In the genomic region with DNA sequence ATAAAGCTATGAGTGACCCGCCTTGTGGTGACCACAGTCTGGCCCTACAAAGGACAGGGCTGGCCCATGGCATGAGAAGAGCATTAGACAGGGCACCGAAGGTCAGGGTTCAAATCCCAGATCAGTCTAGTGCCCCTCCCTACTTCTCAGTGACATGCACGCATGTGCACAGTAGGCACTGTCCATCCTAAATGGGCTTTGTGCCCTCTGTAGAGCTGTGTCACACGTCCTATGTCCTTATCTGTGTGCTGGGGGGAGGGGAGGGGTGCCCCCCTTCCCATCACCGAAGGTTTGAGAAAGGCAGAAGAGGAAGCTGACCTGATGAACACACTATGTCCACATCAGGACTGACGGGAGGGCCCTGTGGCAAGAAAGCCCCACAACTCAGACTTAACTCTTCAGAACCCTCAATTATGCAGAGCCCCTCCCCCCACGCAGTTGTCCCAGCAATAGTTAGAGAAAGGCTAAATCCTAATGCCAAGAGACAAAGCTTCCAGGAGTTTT, we compare ENCODE assay signal across 14 mouse cellular contexts. TPM values are rescaled to one million over a fixed set of nuclear protein-coding genes. Genes with fewer than 3 reads are reported as not detected.
DNase-seq lines count a peak whose midpoint lies in the region; ATAC-seq and TF ChIP-seq lines count a peak whose summit lies in the region.
"Had no signal": no experiment of that assay in that cellular context is flagged by ENCODE, and none has a peak within 500 bp of the region (broad histone marks: within the 10 kb centered on the region; RNA-seq: fewer than 3 reads in every experiment).

No protein-coding gene starts in this region.

- no peaks in the 10 kb centered on the region for H3K9me3 ChIP-seq in neural tube, embryonic 13.5 days
- H3K9me3 ChIP-seq in neural tube, embryonic 15.5 days (replicated peaks): no peaks in the 10 kb centered on the region
- H3K9me3 ChIP-seq in limb, embryonic 12.5 days: no peaks in the 10 kb centered on the region
- no peaks in the 10 kb centered on the region for H3K9me3 ChIP-seq in hindbrain, embryonic 12.5 days (replicated peaks)

- peak overlapping the region; percentile 20; the same call in 1 of the 2 replicates for H3K4me3 ChIP-seq in kidney, adult 2 months (ENCODE audit: insufficient read depth, low read depth, low read length)
- no peak overlapping the region for H3K4me3 ChIP-seq in neural tube, embryonic 13.5 days
- H3K4me3 ChIP-seq in neural tube, embryonic 15.5 days (replicated peaks): no peak overlapping the region
- 0 out of 2 replicates have a peak overlapping the region, but pooled peaks have one; percentile 1 for H3K4me3 ChIP-seq in limb, embryonic 12.5 days (replicated peaks)
- H3K4me3 ChIP-seq in hindbrain, embryonic 12.5 days: no peak overlapping the region
- H3K4me3 ChIP-seq: left cerebral cortex, adult 2 months had no signal

- TF ChIP-seq POLR2A in kidney, adult 2 months (IDR thresholded peaks at IDR 0.05; ENCODE audit: low read depth, low read length): no peak

- ATAC-seq in neural tube, embryonic 13.5 days (ENCODE audit: low read depth): no peak
- no peak for ATAC-seq in neural tube, embryonic 15.5 days (ENCODE audit: low FRiP score)
- no peak for ATAC-seq in limb, embryonic 12.5 days (ENCODE audit: insufficient number of reproducible peaks, insufficient read depth, low FRiP score, low TSS enrichment, low read depth)
- no peak for ATAC-seq in hindbrain, embryonic 12.5 days (ENCODE audit: low FRiP score)

- no peaks in the 10 kb centered on the region for H3K27me3 ChIP-seq in kidney, adult 2 months (replicated peaks; ENCODE audit: control insufficient read depth, insufficient read depth, low read length)
- peaks cover 23% of the 10 kb centered on the region for H3K27me3 ChIP-seq in neural tube, embryonic 13.5 days
- peaks cover 4% of the 10 kb centered on the region; the same call in 1 of the 2 replicates for H3K27me3 ChIP-seq in neural tube, embryonic 15.5 days (replicated peaks)
- peaks cover 6% of the 10 kb centered on the region; the same call in 1 of the 2 replicates for H3K27me3 ChIP-seq in limb, embryonic 12.5 days
- H3K27me3 ChIP-seq in hindbrain, embryonic 12.5 days: peaks cover 17% of the 10 kb centered on the region

- H3K4me1 ChIP-seq in kidney, adult 2 months (ENCODE audit: control insufficient read depth, insufficient read depth, low read length): peaks cover 4% of the 10 kb centered on the region
- H3K4me1 ChIP-seq in neural tube, embryonic 13.5 days (replicated peaks): peaks cover 21% of the 10 kb centered on the region; the same call in 1 of the 2 replicates
- peaks cover 17% of the 10 kb centered on the region for H3K4me1 ChIP-seq in neural tube, embryonic 15.5 days
- H3K4me1 ChIP-seq in limb, embryonic 12.5 days (replicated peaks): peaks cover 48% of the 10 kb centered on the region
- peaks cover 24% of the 10 kb centered on the region for H3K4me1 ChIP-seq in hindbrain, embryonic 12.5 days

- H3K4me2 ChIP-seq in neural tube, embryonic 13.5 days: 0 out of 2 replicates have a peak overlapping the region, but pooled peaks have one; percentile 92
- no peak overlapping the region for H3K4me2 ChIP-seq in neural tube, embryonic 15.5 days
- peak overlapping the region; percentile 89 for H3K4me2 ChIP-seq in limb, embryonic 12.5 days
- H3K4me2 ChIP-seq in hindbrain, embryonic 12.5 days (replicated peaks): no peak overlapping the region
- H3K4me2 ChIP-seq: heart, embryonic 11.5 days; hindbrain, embryonic 14.5 days had no signal

- H3K36me3 ChIP-seq in kidney, adult 2 months (ENCODE audit: control insufficient read depth, insufficient read depth, low read length): no peaks in the 10 kb centered on the region
- no peaks in the 10 kb centered on the region for H3K36me3 ChIP-seq in neural tube, embryonic 13.5 days
- no peaks in the 10 kb centered on the region for H3K36me3 ChIP-seq in neural tube, embryonic 15.5 days
- peaks cover 25% of the 10 kb centered on the region for H3K36me3 ChIP-seq in limb, embryonic 12.5 days
- H3K36me3 ChIP-seq in hindbrain, embryonic 12.5 days: no peaks in the 10 kb centered on the region; the same call in 1 of the 2 replicates

- H3K9ac ChIP-seq in neural tube, embryonic 13.5 days: no peak overlapping the region
- H3K9ac ChIP-seq in neural tube, embryonic 15.5 days (replicated peaks): no peak overlapping the region
- no peak overlapping the region for H3K9ac ChIP-seq in limb, embryonic 12.5 days (replicated peaks)
- H3K9ac ChIP-seq in hindbrain, embryonic 12.5 days: no peak overlapping the region
- H3K9ac ChIP-seq: hindbrain, embryonic 14.5 days had no signal

- H3K27ac ChIP-seq in kidney, adult 2 months (ENCODE audit: insufficient read depth, low read depth, low read length): no peak overlapping the region
- H3K27ac ChIP-seq in neural tube, embryonic 13.5 days (replicated peaks): no peak overlapping the region
- no peak overlapping the region for H3K27ac ChIP-seq in neural tube, embryonic 15.5 days (replicated peaks)
- H3K27ac ChIP-seq in limb, embryonic 12.5 days: no peak overlapping the region
- H3K27ac ChIP-seq in hindbrain, embryonic 12.5 days: no peak overlapping the region
- H3K27ac ChIP-seq: hindbrain, embryonic 14.5 days; left cerebral cortex, adult 2 months; macrophage had no signal

- DNase-seq in kidney, adult 2 months: no peak
- no peak for DNase-seq in kidney, postnatal 14 days
- no peak for DNase-seq in right cerebral cortex, postnatal 4 days
- no peak for DNase-seq in spleen, adult 12 weeks (ENCODE audit: low spot score)
- DNase-seq: cerebellum, postnatal 36 days; kidney, postnatal 36 days had no signal

- 70% methylated on average over 7 of the region's 7 CpGs for WGBS in kidney, adult 2 months
- 72% methylated on average over 7 of the region's 7 CpGs for WGBS in neural tube, embryonic 13.5 days
- 75% methylated on average over 7 of the region's 7 CpGs for WGBS in neural tube, embryonic 15.5 days
- WGBS in limb, embryonic 12.5 days: 77% methylated on average over 7 of the region's 7 CpGs
- 69% methylated on average over 7 of the region's 7 CpGs for WGBS in hindbrain, embryonic 12.5 days

- no peak for TF ChIP-seq CTCF in kidney, adult 2 months (conservative IDR thresholded peaks at IDR 0.05; ENCODE audit: insufficient read depth, insufficient read length, low read depth, low read length)

RNA-seq across cellular contexts. Expression of a gene that starts 2.5 kb away (rescaled TPM):
- 15.8 and 18.8 TPM in 2 replicates for polyA plus RNA-seq in kidney, adult 2 months (2012; rRNA removed)
- polyA plus RNA-seq in neural tube, embryonic 13.5 days (2015; fragmentation: Nextera tagmentation; extraction: Ambion mirVana): 12.1 and 13.6 TPM in 2 replicates
- 12.6 and 19.1 TPM in 2 replicates for polyA plus RNA-seq in neural tube, embryonic 15.5 days (2015; fragmentation: Nextera tagmentation; extraction: Ambion mirVana)
- polyA plus RNA-seq in limb, embryonic 12.5 days (2016; fragmentation: Nextera tagmentation; extraction: Ambion mirVana): 50.9 and 54.0 TPM in 2 replicates
- polyA plus RNA-seq in hindbrain, embryonic 12.5 days (2016; fragmentation: Nextera tagmentation; extraction: Ambion mirVana): 23.1 and 25.4 TPM in 2 replicates

RNA-seq across cellular contexts. Expression of a gene that starts 25.4 kb away (rescaled TPM):
- polyA plus RNA-seq in kidney, adult 2 months (2012; rRNA removed): 0.08 and 0.10 TPM in 2 replicates
- polyA plus RNA-seq in neural tube, embryonic 13.5 days (2015; fragmentation: Nextera tagmentation; extraction: Ambion mirVana): 0.43 and 0.68 TPM in 2 replicates
- 2.9 and 3.3 TPM in 2 replicates for polyA plus RNA-seq in neural tube, embryonic 15.5 days (2015; fragmentation: Nextera tagmentation; extraction: Ambion mirVana)
- polyA plus RNA-seq in limb, embryonic 12.5 days (2016; fragmentation: Nextera tagmentation; extraction: Ambion mirVana): 0.23 and 0.70 TPM in 2 replicates
- 2.0 and 3.7 TPM in 2 replicates for polyA plus RNA-seq in hindbrain, embryonic 12.5 days (2016; fragmentation: Nextera tagmentation; extraction: Ambion mirVana)
- polyA plus RNA-seq: heart, embryonic 11.5 days; macrophage had no signal

Comparison
In these comparisons a context has a peak if more than half of its experiments do, and no peak if none do; other contexts are left out.
1. H3K4me2 ChIP-seq: peak in neural tube, embryonic 13.5 days (single experiment) and limb, embryonic 12.5 days (single experiment); none in neural tube, embryonic 15.5 days (single experiment) and hindbrain, embryonic 12.5 days (single experiment).
2. H3K4me3 ChIP-seq: peak in kidney, adult 2 months (single experiment) and limb, embryonic 12.5 days (single experiment); none in neural tube, embryonic 13.5 days (single experiment), neural tube, embryonic 15.5 days (single experiment) and hindbrain, embryonic 12.5 days (single experiment).